Mouse (Mus musculus): ENCODE measurements around the gene Zfp784. TPM values are rescaled to one million over a fixed set of nuclear protein-coding genes. Genes with fewer than 3 reads are reported as not detected.

The Zfp784 gene
- total RNA-seq, 4 experiments from 2014 or later: 2.3 to 3.0 (median 2.7) TPM

- no peak for DNase-seq (ENCODE audit: low spot score in 2 of 2)
Measured at GRCm38 (mm10) chr7:5057804-5058203, 19.6 kb upstream of the Zfp784 start.

- DNase-seq (ENCODE audit: low spot score in 2 of 2): no peak
Measured at GRCm38 (mm10) chr7:5057381-5057780, 19.1 kb upstream of the Zfp784 start.

- no peak for DNase-seq (ENCODE audit: low spot score in 2 of 2)
Measured at GRCm38 (mm10) chr7:5056651-5057263, 18.5 kb upstream of the Zfp784 start.

- no peak for DNase-seq (ENCODE audit: low spot score in 2 of 2)
Measured at GRCm38 (mm10) chr7:5053456-5054179, 15.4 kb upstream of the Zfp784 start.

GRCm38 (mm10) chr7:5052931-5053343 is 14.7 kb upstream of the Zfp784 start:
- no peak for DNase-seq (ENCODE audit: low spot score in 2 of 2)

- no peak for DNase-seq (ENCODE audit: low spot score in 2 of 2)
Measured at GRCm38 (mm10) chr7:5052438-5052837, 14.2 kb upstream of the Zfp784 start.

- DNase-seq (ENCODE audit: low spot score in 2 of 2): peak; percentile 55 to 66
Measured at GRCm38 (mm10) chr7:5051193-5052192, 13.2 kb upstream of the Zfp784 start, which contains the start of gene Zfp580. Zfp580 (plus strand) TSS chr7:5051538.

- no peak for DNase-seq (ENCODE audit: low spot score in 2 of 2)
Measured at GRCm38 (mm10) chr7:5047313-5047712, 9.1 kb upstream of the Zfp784 start.

- DNase-seq (ENCODE audit: low spot score in 2 of 2): no peak
Measured at GRCm38 (mm10) chr7:5046112-5046511, 7.9 kb upstream of the Zfp784 start.

- no peak for DNase-seq (ENCODE audit: low spot score in 2 of 2)
Measured at GRCm38 (mm10) chr7:5044981-5045380, 6.7 kb upstream of the Zfp784 start.

- no peak for DNase-seq (ENCODE audit: low spot score in 2 of 2)
Measured at GRCm38 (mm10) chr7:5038940-5039339, 694 bp upstream of the Zfp784 start.

GRCm38 (mm10) chr7:5037467-5037866 is 779 bp downstream of the Zfp784 start:
- no peak for DNase-seq (ENCODE audit: low spot score in 2 of 2)

GRCm38 (mm10) chr7:5037026-5037425 is 1.2 kb downstream of the Zfp784 start:
- DNase-seq (ENCODE audit: low spot score in 2 of 2): no peak

GRCm38 (mm10) chr7:5036136-5036535 is 2.1 kb downstream of the Zfp784 start:
- no peak for DNase-seq (ENCODE audit: low spot score in 2 of 2)

- DNase-seq (ENCODE audit: low spot score in 2 of 2): no peak
Measured at GRCm38 (mm10) chr7:5035628-5036027, 2.6 kb downstream of the Zfp784 start.

GRCm38 (mm10) chr7:5033818-5034217 is 4.4 kb downstream of the Zfp784 start, which contains the start of gene 4632433K11Rik:
4632433K11Rik (plus strand) TSS chr7:5034118.
- DNase-seq (ENCODE audit: low spot score in 2 of 2): no peak

GRCm38 (mm10) chr7:5031496-5031895 is 6.8 kb downstream of the Zfp784 start:
- no peak for DNase-seq (ENCODE audit: low spot score in 2 of 2)

GRCm38 (mm10) chr7:5030554-5031275 is 7.5 kb downstream of the Zfp784 start:
- DNase-seq (ENCODE audit: low spot score in 2 of 2): no peak

GRCm38 (mm10) chr7:5029946-5030345 is 8.3 kb downstream of the Zfp784 start:
- DNase-seq (ENCODE audit: low spot score in 2 of 2): no peak

- DNase-seq (ENCODE audit: low spot score in 2 of 2): no peak
Measured at GRCm38 (mm10) chr7:5029543-5029942, 8.7 kb downstream of the Zfp784 start.

GRCm38 (mm10) chr7:5021197-5021596 is 17.0 kb downstream of the Zfp784 start:
- DNase-seq (ENCODE audit: low spot score in 2 of 2): no peak

Data from gastrocnemius, adult 8-10 months (tissue).